Mouse (Mus musculus): ENCODE data around the gene Cast. TPM values are rescaled to one million over a fixed set of nuclear protein-coding genes. Genes with fewer than 3 reads are reported as not detected.

Gene Cast
- polyA plus RNA-seq, 1 experiment, result 68.9 TPM

- no peaks in the 10 kb centered on the region for H3K4me1 ChIP-seq (ENCODE audit: control insufficient read depth, insufficient read depth, low read length)
- no peak overlapping the region for H3K27ac ChIP-seq (ENCODE audit: control insufficient read depth, insufficient read depth, low read depth, low read length, poor library complexity)
- WGBS, result 99% methylated on average over 5 of the region's 5 CpGs
- H3K4me3 ChIP-seq (replicated peaks; ENCODE audit: control insufficient read depth, low read depth, low read length), result no peak overlapping the region
- TF ChIP-seq POLR2A (IDR thresholded peaks at IDR 0.05; ENCODE audit: borderline replicate concordance, control insufficient read depth, low read depth, low read length) (no peak), CTCF (IDR thresholded peaks at IDR 0.05; ENCODE audit: control insufficient read depth, insufficient read depth, low read length) (no peak)
These were observed 65.4 kb downstream of the Cast start for GRCm38 (mm10) chr13:74743219-74743618.

GRCm38 (mm10) chr13:74736396-74736795, 72.2 kb downstream of the Cast start:
- WGBS, result 73% methylated on average over 2 of the region's 2 CpGs
- Histone ChIP-seq H3K4me1 (ENCODE audit: control insufficient read depth, insufficient read depth, low read length) (peaks cover 1% of the 10 kb centered on the region; the same call in 1 of the 2 replicates), H3K27ac (ENCODE audit: control insufficient read depth, insufficient read depth, low read depth, low read length, poor library complexity) (peak overlapping the region; percentile 16; the same call in 1 of the 2 replicates), H3K4me3 (replicated peaks; ENCODE audit: control insufficient read depth, low read depth, low read length) (no peak overlapping the region)
- no peak for TF ChIP-seq CTCF (IDR thresholded peaks at IDR 0.05; ENCODE audit: control insufficient read depth, insufficient read depth, low read length)
- TF ChIP-seq POLR2A (IDR thresholded peaks at IDR 0.05; ENCODE audit: borderline replicate concordance, control insufficient read depth, low read depth, low read length), result no peak

DNA sequence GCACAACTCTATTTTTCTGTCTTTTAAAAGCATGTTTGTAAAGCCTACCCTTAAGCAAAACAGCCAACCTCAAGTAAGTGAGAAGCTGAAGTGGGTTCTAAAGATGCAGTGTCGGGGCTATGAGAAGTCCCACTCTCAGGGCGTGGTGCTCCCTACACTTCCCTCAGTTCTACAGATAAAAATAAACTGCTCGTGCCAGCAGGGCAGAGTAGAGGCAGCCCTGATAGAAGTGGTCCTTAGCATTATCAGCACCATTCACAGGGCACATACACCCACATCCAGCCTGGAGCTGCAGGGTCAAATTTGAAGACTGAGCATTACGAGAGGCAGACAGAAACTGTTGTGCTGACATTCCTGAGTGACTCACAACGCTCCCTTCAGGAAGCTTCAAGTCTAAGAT, 72.8 kb downstream of the Cast start:
- H3K4me3 ChIP-seq (replicated peaks; ENCODE audit: control insufficient read depth, low read depth, low read length), result no peak overlapping the region
- TF ChIP-seq POLR2A (IDR thresholded peaks at IDR 0.05; ENCODE audit: borderline replicate concordance, control insufficient read depth, low read depth, low read length), result no peak
- no peak for TF ChIP-seq CTCF (IDR thresholded peaks at IDR 0.05; ENCODE audit: control insufficient read depth, insufficient read depth, low read length)
- H3K4me1 ChIP-seq (ENCODE audit: control insufficient read depth, insufficient read depth, low read length), result peaks cover 1% of the 10 kb centered on the region; the same call in 1 of the 2 replicates
- peak overlapping the region; percentile 16; the same call in 1 of the 2 replicates for H3K27ac ChIP-seq (ENCODE audit: control insufficient read depth, insufficient read depth, low read depth, low read length, poor library complexity)
- WGBS, result 69% methylated on average over 5 of the region's 5 CpGs

- H3K4me1 ChIP-seq (ENCODE audit: control insufficient read depth, insufficient read depth, low read length), result peaks cover 1% of the 10 kb centered on the region; the same call in 1 of the 2 replicates
- peak overlapping the region; percentile 16; the same call in 1 of the 2 replicates for H3K27ac ChIP-seq (ENCODE audit: control insufficient read depth, insufficient read depth, low read depth, low read length, poor library complexity)
- WGBS, result 80% methylated on average over 4 of the region's 4 CpGs
- no peak for TF ChIP-seq CTCF (IDR thresholded peaks at IDR 0.05; ENCODE audit: control insufficient read depth, insufficient read depth, low read length)
- no peak for TF ChIP-seq POLR2A (IDR thresholded peaks at IDR 0.05; ENCODE audit: borderline replicate concordance, control insufficient read depth, low read depth, low read length)
- H3K4me3 ChIP-seq (replicated peaks; ENCODE audit: control insufficient read depth, low read depth, low read length), result no peak overlapping the region
These were observed 74.9 kb downstream of the Cast start for GRCm38 (mm10) chr13:74733726-74734125.

DNA sequence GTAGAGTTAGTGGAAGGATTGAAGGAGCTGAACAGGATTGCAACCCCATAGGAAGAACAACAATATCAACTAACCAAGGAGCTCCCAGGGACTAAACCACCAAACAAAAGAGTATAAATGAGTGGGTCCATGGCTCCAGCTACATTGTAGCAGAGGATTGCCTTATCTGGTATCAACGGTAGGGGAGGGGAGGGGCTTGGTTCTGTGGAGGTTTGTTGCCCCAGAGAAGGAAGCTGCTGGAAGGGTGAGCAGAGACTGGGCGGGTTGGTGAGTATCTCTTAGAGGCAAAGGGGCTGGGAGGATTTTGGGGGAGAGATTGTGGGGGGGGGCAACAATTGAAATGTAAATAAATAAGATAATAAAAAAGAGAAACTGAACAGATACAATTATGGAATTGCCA, 89.6 kb downstream of the Cast start:
- Histone ChIP-seq H3K27ac (ENCODE audit: control insufficient read depth, insufficient read depth, low read depth, low read length, poor library complexity) (no peak overlapping the region), H3K4me3 (replicated peaks; ENCODE audit: control insufficient read depth, low read depth, low read length) (no peak overlapping the region), H3K4me1 (ENCODE audit: control insufficient read depth, insufficient read depth, low read length) (no peaks in the 10 kb centered on the region)
- WGBS, result 73% methylated on average over 2 of the region's 2 CpGs
- TF ChIP-seq CTCF (IDR thresholded peaks at IDR 0.05; ENCODE audit: control insufficient read depth, insufficient read depth, low read length), result no peak
- TF ChIP-seq POLR2A (IDR thresholded peaks at IDR 0.05; ENCODE audit: borderline replicate concordance, control insufficient read depth, low read depth, low read length), result no peak

GRCm38 (mm10) chr13:74696225-74696624, 112.4 kb downstream of the Cast start:
- Histone ChIP-seq H3K4me1 (ENCODE audit: control insufficient read depth, insufficient read depth, low read length) (no peaks in the 10 kb centered on the region), H3K4me3 (replicated peaks; ENCODE audit: control insufficient read depth, low read depth, low read length) (no peak overlapping the region), H3K27ac (ENCODE audit: control insufficient read depth, insufficient read depth, low read depth, low read length, poor library complexity) (no peak overlapping the region)
- no peak for TF ChIP-seq CTCF (IDR thresholded peaks at IDR 0.05; ENCODE audit: control insufficient read depth, insufficient read depth, low read length)
- WGBS, result 71% methylated on average over 3 of the region's 3 CpGs

- WGBS, result 88% methylated on average over 5 of the region's 5 CpGs
- no peak overlapping the region for H3K4me3 ChIP-seq (replicated peaks; ENCODE audit: control insufficient read depth, low read depth, low read length)
- no peak for TF ChIP-seq POLR2A (IDR thresholded peaks at IDR 0.05; ENCODE audit: borderline replicate concordance, control insufficient read depth, low read depth, low read length)
- no peak for TF ChIP-seq CTCF (IDR thresholded peaks at IDR 0.05; ENCODE audit: control insufficient read depth, insufficient read depth, low read length)
- no peak overlapping the region for H3K27ac ChIP-seq (ENCODE audit: control insufficient read depth, insufficient read depth, low read depth, low read length, poor library complexity)
- no peaks in the 10 kb centered on the region for H3K4me1 ChIP-seq (ENCODE audit: control insufficient read depth, insufficient read depth, low read length)
These were observed 113.0 kb downstream of the Cast start for GRCm38 (mm10) chr13:74695497-74696193.

Other genes with a start within 250 kb of the Cast start
- gene Erap1, start 169.2 kb downstream of the Cast start, polyA plus RNA-seq (2011; ENCODE audit: insufficient read depth, insufficient read length, low replicate concordance, missing spikeins), result 7.8 and 8.4 TPM in 2 replicates